In genomic region chr11:53759545-53760406, GRCm38 (mm10) we compare ENCODE assay signal across 9 mouse cellular contexts. TPM values are rescaled to one million over a fixed set of nuclear protein-coding genes. Genes with fewer than 3 reads are reported as not detected.
DNase-seq lines count a peak whose midpoint lies in the region; ATAC-seq and TF ChIP-seq lines count a peak whose summit lies in the region.
"Had no signal": no experiment of that assay in that cellular context is flagged by ENCODE, and none has a peak within 500 bp of the region (broad histone marks: within the 10 kb centered on the region; RNA-seq: fewer than 3 reads in every experiment).

No protein-coding gene starts in this region.

- peaks cover 52% of the 10 kb centered on the region for H3K4me1 ChIP-seq in embryonic facial prominence, embryonic 14.5 days (ENCODE audit: control insufficient read depth, insufficient read depth, low read length)
- peaks cover 55% of the 10 kb centered on the region for H3K4me1 ChIP-seq in limb, embryonic 15.5 days

- H3K27ac ChIP-seq in layer of hippocampus, adult 2 months, result peak overlapping the region; percentile 32; the same call in 1 of the 2 replicates
- peak overlapping the region; percentile 11; the same call in 1 of the 2 replicates for H3K27ac ChIP-seq in embryonic facial prominence, embryonic 14.5 days (replicated peaks; ENCODE audit: low read depth, low read length)
- H3K27ac ChIP-seq in limb, embryonic 15.5 days, result 0 out of 2 replicates have a peak overlapping the region, but pooled peaks have one; percentile 11

- no peak for TF ChIP-seq CTCF in layer of hippocampus, adult 2 months (conservative IDR thresholded peaks at IDR 0.05)

- peak overlapping the region; percentile 16 for H3K4me2 ChIP-seq in embryonic facial prominence, embryonic 14.5 days (ENCODE audit: low read depth, low read length)
- no peak overlapping the region for H3K4me2 ChIP-seq in limb, embryonic 15.5 days

- peak overlapping the region; percentile 19; the same call in 1 of the 2 replicates for H3K9ac ChIP-seq in embryonic facial prominence, embryonic 14.5 days (ENCODE audit: low read depth, low read length)
- H3K9ac ChIP-seq in limb, embryonic 15.5 days, result no peak overlapping the region

- no peak overlapping the region for H3K4me3 ChIP-seq in layer of hippocampus, adult 2 months
- H3K4me3 ChIP-seq in embryonic facial prominence, embryonic 14.5 days (ENCODE audit: low read depth, low read length), result no peak overlapping the region
- H3K4me3 ChIP-seq in limb, embryonic 15.5 days, result no peak overlapping the region

- ATAC-seq in embryonic facial prominence, embryonic 14.5 days (ENCODE audit: low read depth), result peak; percentile 9; the same call in 1 of the 2 replicates
- no peak for ATAC-seq in limb, embryonic 15.5 days (ENCODE audit: insufficient number of reproducible peaks, low FRiP score, low TSS enrichment, low read depth)

- 12% methylated on average over 22 of the region's 22 CpGs for WGBS in embryonic facial prominence, embryonic 14.5 days
- WGBS in limb, embryonic 15.5 days, result 19% methylated on average over 22 of the region's 22 CpGs

- DNase-seq in layer of hippocampus, adult 2 months (ENCODE audit: low spot score in 2 of 2), result no peak
- DNase-seq in layer of hippocampus, adult 11-12 months (ENCODE audit: low spot score), result no peak
- DNase-seq in Muller cell, postnatal 12 days (ENCODE audit: inconsistent ontology term), result peak; percentile 54
- peak; percentile 75 for DNase-seq in embryonic facial prominence, embryonic 14.5 days (ENCODE audit: low spot score)
- no peak for DNase-seq in urinary bladder, postnatal 36 days (ENCODE audit: low spot score in 2 of 2)
- no peak for DNase-seq in urinary bladder, postnatal 25 days (ENCODE audit: low spot score)
- DNase-seq: adrenal gland, adult 2 months had no signal

- no peaks in the 10 kb centered on the region for H3K9me3 ChIP-seq in embryonic facial prominence, embryonic 14.5 days (ENCODE audit: control insufficient read depth, low read length)
- no peaks in the 10 kb centered on the region for H3K9me3 ChIP-seq in limb, embryonic 15.5 days

- H3K27me3 ChIP-seq in embryonic facial prominence, embryonic 14.5 days (replicated peaks; ENCODE audit: control insufficient read depth, insufficient read depth, low read length), result 0 out of 2 replicates have a peak, but pooled peaks cover 6% of the 10 kb centered on the region
- no peaks in the 10 kb centered on the region for H3K27me3 ChIP-seq in limb, embryonic 15.5 days

- no peaks in the 10 kb centered on the region for H3K36me3 ChIP-seq in embryonic facial prominence, embryonic 14.5 days (ENCODE audit: control insufficient read depth, insufficient read depth, low read length)
- H3K36me3 ChIP-seq in limb, embryonic 15.5 days, result no peaks in the 10 kb centered on the region

RNA-seq across cellular contexts. Expression of gene Irf1, which starts 10.0 kb away (rescaled TPM):
- total RNA-seq in layer of hippocampus, adult 2 months (2021), result 10 to 100 TPM in 1 of 2 experiments, 1 to 10 TPM in 1; 9.0 to 12.4 TPM
- polyA plus RNA-seq in embryonic facial prominence, embryonic 14.5 days (2014; fragmentation: Nextera tagmentation; extraction: Ambion mirVana), result 13.2 and 13.9 TPM in 2 replicates
- 14.6 and 16.4 TPM in 2 replicates for polyA plus RNA-seq in limb, embryonic 15.5 days (2015; fragmentation: Nextera tagmentation; extraction: Ambion mirVana)

RNA-seq across cellular contexts. Expression of gene Gm17334, which starts 13.2 kb away (rescaled TPM):
- 1 to 10 TPM; 1.1 to 1.6 TPM for total RNA-seq in layer of hippocampus, adult 2 months (2021)
- 0.19 TPM in 1 of 2 replicates, not detected in the other for polyA plus RNA-seq in embryonic facial prominence, embryonic 14.5 days (2014; fragmentation: Nextera tagmentation; extraction: Ambion mirVana)
- polyA plus RNA-seq in limb, embryonic 15.5 days (2015; fragmentation: Nextera tagmentation; extraction: Ambion mirVana), result 0.22 TPM in 1 of 2 replicates, not detected in the other
- total RNA-seq: layer of hippocampus, postnatal 10 days had no signal

RNA-seq across cellular contexts. Expression of gene Il5, which starts 39.2 kb away (rescaled TPM):
- not detected for total RNA-seq in layer of hippocampus, adult 2 months (2021)
- not detected in 2 replicates for polyA plus RNA-seq in embryonic facial prominence, embryonic 14.5 days (2014; fragmentation: Nextera tagmentation; extraction: Ambion mirVana)
- polyA plus RNA-seq in limb, embryonic 15.5 days (2015; fragmentation: Nextera tagmentation; extraction: Ambion mirVana), result not detected in 2 replicates
- total RNA-seq: adrenal gland, adult 2 months; layer of hippocampus, postnatal 10 days had no signal

RNA-seq across cellular contexts. Expression of gene Rad50, which starts 52.7 kb away (rescaled TPM):
- total RNA-seq in layer of hippocampus, adult 2 months (2021), result 10 to 100 TPM; 13.0 to 13.7 TPM
- 18.0 and 19.5 TPM in 2 replicates for polyA plus RNA-seq in embryonic facial prominence, embryonic 14.5 days (2014; fragmentation: Nextera tagmentation; extraction: Ambion mirVana)
- polyA plus RNA-seq in limb, embryonic 15.5 days (2015; fragmentation: Nextera tagmentation; extraction: Ambion mirVana), result 26.0 and 28.0 TPM in 2 replicates

Comparison
In these comparisons a context has a peak if more than half of its experiments do, and no peak if none do; other contexts are left out.
1. DNase-seq: peak in Muller cell, postnatal 12 days (single experiment) and embryonic facial prominence, embryonic 14.5 days (single experiment); none in layer of hippocampus, adult 2 months (0 of 2), layer of hippocampus, adult 11-12 months (single experiment), urinary bladder, postnatal 36 days (0 of 2) and urinary bladder, postnatal 25 days (single experiment).
2. Peak in every context shown above with its lines, with median percentiles within 50 percentile points of each other: H3K27ac ChIP-seq.